ENCODE assay signal across 8 mouse cellular contexts in genomic region chr9:13661768-13662623, GRCm38 (mm10).
DNase-seq lines count a peak whose midpoint lies in the region; ATAC-seq and TF ChIP-seq lines count a peak whose summit lies in the region.

No protein-coding gene starts in this region.

- no peak for TF ChIP-seq CTCF in gastrocnemius, adult 2 months (IDR thresholded peaks at IDR 0.05)

- intact Hi-C loops in gastrocnemius, adult 2 months (cut with DNase I): no loop called here

- H3K27ac ChIP-seq in gastrocnemius, adult 2 months: peak overlapping the region; percentile 56
- peak overlapping the region; percentile 42; the same call in 1 of the 2 replicates for H3K27ac ChIP-seq in embryonic facial prominence, embryonic 12.5 days
- peak overlapping the region; percentile 49; the same call in 1 of the 2 replicates for H3K27ac ChIP-seq in hindbrain, embryonic 12.5 days

- H3K9me3 ChIP-seq in embryonic facial prominence, embryonic 12.5 days: no peaks in the 10 kb centered on the region
- no peaks in the 10 kb centered on the region for H3K9me3 ChIP-seq in hindbrain, embryonic 12.5 days (replicated peaks)

- H3K36me3 ChIP-seq in embryonic facial prominence, embryonic 12.5 days: no peaks in the 10 kb centered on the region
- no peaks in the 10 kb centered on the region for H3K36me3 ChIP-seq in hindbrain, embryonic 12.5 days

- peak overlapping the region; percentile 48 for H3K4me2 ChIP-seq in embryonic facial prominence, embryonic 12.5 days (replicated peaks)
- H3K4me2 ChIP-seq in hindbrain, embryonic 12.5 days (replicated peaks): peak overlapping the region; percentile 38

- H3K4me3 ChIP-seq in gastrocnemius, adult 2 months: peak overlapping the region; percentile 32
- 0 out of 2 replicates have a peak overlapping the region, but pooled peaks have one; percentile 4 for H3K4me3 ChIP-seq in embryonic facial prominence, embryonic 12.5 days
- no peak overlapping the region for H3K4me3 ChIP-seq in hindbrain, embryonic 12.5 days

- 0 out of 2 replicates have a peak, but pooled peaks have one; percentile 79 for ATAC-seq in embryonic facial prominence, embryonic 12.5 days (ENCODE audit: insufficient number of reproducible peaks, insufficient read depth, low FRiP score, low TSS enrichment)
- ATAC-seq in hindbrain, embryonic 12.5 days (ENCODE audit: low FRiP score): 0 out of 2 replicates have a peak, but pooled peaks have one; percentile 46
- ATAC-seq in megakaryocyte, adult 5-6 weeks (ENCODE audit: poor library complexity, severe bottlenecking): peak; percentile 80
- ATAC-seq in megakaryocyte-erythroid progenitor cell, adult 5-6 weeks (replicated peaks; ENCODE audit: low FRiP score, low TSS enrichment, poor library complexity, severe bottlenecking): no peak
- ATAC-seq in monocyte, adult 5-6 weeks (replicated peaks; ENCODE audit: insufficient number of reproducible peaks, low FRiP score, low TSS enrichment, poor library complexity, severe bottlenecking): no peak

- peaks cover 19% of the 10 kb centered on the region for H3K4me1 ChIP-seq in embryonic facial prominence, embryonic 12.5 days
- H3K4me1 ChIP-seq in hindbrain, embryonic 12.5 days: peaks cover 20% of the 10 kb centered on the region

- H3K27me3 ChIP-seq in embryonic facial prominence, embryonic 12.5 days: no peaks in the 10 kb centered on the region
- no peaks in the 10 kb centered on the region for H3K27me3 ChIP-seq in hindbrain, embryonic 12.5 days

- H3K9ac ChIP-seq in embryonic facial prominence, embryonic 12.5 days: no peak overlapping the region; the same call in 1 of the 2 replicates
- H3K9ac ChIP-seq in hindbrain, embryonic 12.5 days: peak overlapping the region; percentile 3

- DNase-seq in gastrocnemius, adult 2 months: no peak
- DNase-seq in gastrocnemius, postnatal 25 days: no peak
- no peak for DNase-seq in urinary bladder, postnatal 10 days (ENCODE audit: low spot score)

- WGBS in embryonic facial prominence, embryonic 12.5 days: 3% methylated on average over 12 of the region's 12 CpGs
- WGBS in hindbrain, embryonic 12.5 days: 1% methylated on average over 12 of the region's 12 CpGs

Comparison
In these comparisons a context has a peak if more than half of its experiments do, and no peak if none do; other contexts are left out.
1. ATAC-seq: peak in embryonic facial prominence, embryonic 12.5 days (single experiment), hindbrain, embryonic 12.5 days (single experiment) and megakaryocyte, adult 5-6 weeks (single experiment); none in megakaryocyte-erythroid progenitor cell, adult 5-6 weeks (single experiment) and monocyte, adult 5-6 weeks (single experiment).
2. Peak in every context shown above with its lines, with median percentiles within 50 percentile points of each other: H3K27ac ChIP-seq.